Mouse (Mus musculus): ENCODE data around the gene Ppox.

DNA sequence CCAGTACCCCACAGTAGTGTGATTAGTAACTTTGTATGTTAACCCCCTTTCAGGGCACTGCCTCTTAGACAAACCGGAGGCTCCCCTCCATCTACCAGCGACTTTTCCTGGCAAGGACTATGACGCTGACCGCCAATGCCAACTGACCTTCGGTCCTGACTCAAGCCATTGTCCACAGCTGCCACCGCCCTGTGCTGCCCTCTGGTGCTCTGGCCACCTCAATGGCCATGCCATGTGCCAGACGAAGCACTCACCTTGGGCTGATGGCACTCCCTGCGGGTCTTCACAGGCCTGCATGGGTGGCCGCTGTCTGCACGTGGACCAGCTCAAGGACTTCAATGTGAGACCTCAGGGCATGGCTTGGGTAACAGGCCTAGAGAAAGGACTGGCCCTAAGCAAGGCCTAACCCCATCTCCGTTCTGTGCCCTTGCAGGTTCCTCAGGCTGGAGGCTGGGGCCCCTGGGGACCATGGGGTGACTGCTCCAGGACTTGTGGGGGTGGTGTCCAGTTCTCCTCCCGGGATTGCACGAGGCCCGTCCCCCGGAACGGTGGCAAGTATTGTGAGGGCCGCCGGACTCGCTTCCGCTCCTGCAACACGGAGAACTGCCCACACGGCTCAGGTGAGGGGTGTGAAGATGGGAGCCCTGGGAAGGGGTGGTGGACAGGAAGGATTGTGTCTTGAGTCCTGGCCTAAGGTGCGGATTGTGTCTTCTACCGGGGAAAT lies 24.7 kb downstream of the Ppox start:
- no peak for TF ChIP-seq CTCF (IDR thresholded peaks at IDR 0.05; ENCODE audit: low read depth, low read length)
- no peak for TF ChIP-seq GATA1 (IDR thresholded peaks at IDR 0.05; ENCODE audit: borderline replicate concordance, low read length)

Data from G1E (cell line).